Mouse (Mus musculus) adrenal gland, postnatal 4 days (tissue): ENCODE results near the gene Zfand6. TPM values are rescaled to one million over a fixed set of nuclear protein-coding genes. Genes with fewer than 3 reads are reported as not detected.

Experiments used
- DNase-seq, 2 experiments: peaks; one replicate each; pipeline ENCODE4 v3.0.0; 2021 to 2022; ENCODE audit warnings: low spot score in 2 of 2, mixed read lengths in 2 of 2
- long read RNA-seq, 2 experiments: library from polyadenylated mRNA; stranded (forward); transcript quantifications; one replicate each; pipeline ENCODE4 v2.0.0; 2021
- total RNA-seq, 2 experiments: library from RNA; stranded (reverse); gene quantifications; 2 replicates each; pipeline ENCODE4 v1.2.3; 2021

Gene Zfand6
- 100 to 1,000 TPM; 101 to 113 TPM for total RNA-seq
- long read RNA-seq, experiment 1, transcript Zfand6-202 (7 exons, 1,538 nt): minor isoform, 15 of 71 reads
- long read RNA-seq, experiment 1, transcript Zfand6-208 (7 exons, 2,955 nt): major isoform, 31 of 71 reads
- long read RNA-seq, experiment 1, partial matches to known transcripts: 0 of 71 reads
- long read RNA-seq, experiment 1, other reads (novel, unspliced or antisense): 17 of 71 reads
- long read RNA-seq, experiment 2, transcript Zfand6-202 (7 exons, 1,538 nt): minor isoform, 24 of 131 reads
- long read RNA-seq, experiment 2, transcript Zfand6-208 (7 exons, 2,955 nt): major isoform, 61 of 131 reads
- long read RNA-seq, experiment 2, partial matches to known transcripts: 1 of 131 reads
- long read RNA-seq, experiment 2, other reads (novel, unspliced or antisense): 39 of 131 reads

DNA sequence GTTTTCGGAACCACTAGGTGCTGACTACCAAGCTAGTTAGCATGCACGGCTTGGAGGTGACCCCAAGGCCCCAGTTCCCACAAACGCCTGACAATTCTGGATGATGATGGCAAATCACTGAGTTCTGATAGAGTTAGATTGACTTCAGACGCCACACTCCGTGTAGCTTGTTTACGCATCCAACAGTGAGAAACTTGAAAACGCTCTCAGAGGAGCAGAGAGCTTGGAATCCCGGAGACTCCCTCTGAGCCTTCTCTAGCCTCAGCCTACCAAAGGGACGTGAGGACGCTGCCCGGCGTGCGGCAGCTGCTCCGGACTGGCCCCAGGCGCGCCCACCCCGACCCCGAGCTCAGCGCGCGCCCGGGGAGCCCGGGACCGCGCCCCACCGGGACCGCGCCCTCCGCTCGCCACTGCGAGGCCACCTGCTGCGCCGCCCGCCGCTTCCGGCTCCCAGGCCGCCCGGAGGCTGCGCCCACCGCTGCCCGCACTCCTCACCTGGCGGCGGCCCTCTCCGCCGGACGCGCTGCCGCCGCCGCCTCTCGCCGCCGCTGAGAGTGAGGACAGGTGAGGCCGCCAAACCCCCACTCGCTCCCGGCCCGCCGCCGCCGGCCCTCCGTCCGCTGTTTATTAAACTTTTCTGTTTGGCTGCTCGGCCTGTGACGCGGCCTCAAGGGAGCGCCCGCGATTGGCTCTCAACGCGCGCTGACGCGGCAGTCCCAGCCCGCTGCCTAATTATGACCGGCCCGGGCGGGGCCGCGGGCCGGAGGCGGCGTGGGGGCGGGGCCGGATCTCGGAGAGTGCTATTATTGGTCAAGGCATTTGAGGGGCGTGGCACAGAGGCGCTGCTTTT, at the start of gene Zfand6:
TSS of gene Zfand6 (minus strand) at position 709 of the 850 bp plus-strand sequence.
- DNase-seq: peak; percentile 91 to 98

DNA sequence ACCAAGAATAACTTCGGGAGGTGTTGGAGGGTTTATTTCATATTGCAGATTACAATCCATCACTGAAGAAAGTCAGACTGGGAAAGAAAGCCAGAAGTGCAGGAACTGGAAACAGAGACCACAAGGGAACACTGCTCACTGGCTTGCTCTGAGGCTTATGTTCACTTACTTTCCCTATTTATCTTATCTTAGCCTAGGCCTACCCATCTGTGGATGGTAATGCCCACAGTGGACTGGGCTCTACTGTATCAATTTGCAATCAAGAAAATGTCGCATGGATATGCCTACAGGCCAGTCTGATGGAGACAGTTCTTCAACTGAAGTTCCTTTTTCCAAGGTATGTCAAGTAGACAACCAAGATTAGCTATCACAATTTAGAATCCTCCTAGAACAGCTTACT, 47.0 kb upstream of the Zfand6 start:
- no peak for DNase-seq

DNA sequence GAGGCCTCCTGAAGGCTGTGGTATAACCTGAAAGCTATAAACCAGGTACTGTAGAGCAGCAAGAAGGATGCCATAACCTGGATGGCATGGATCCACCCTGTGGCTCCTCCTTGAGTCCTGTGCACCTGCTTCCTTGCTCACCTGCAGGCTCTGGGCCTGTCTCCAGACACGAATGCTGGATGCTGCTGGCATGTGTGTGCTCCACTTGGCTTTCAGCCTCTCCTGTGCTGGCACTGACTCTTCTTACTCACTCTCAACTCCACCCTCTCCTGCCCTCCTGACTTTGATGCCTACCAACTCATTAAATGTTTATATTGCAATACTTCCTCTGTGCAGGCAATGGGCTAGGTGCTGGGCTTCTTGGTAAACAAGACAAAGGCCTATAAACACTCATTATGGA, 43.3 kb upstream of the Zfand6 start:
- DNase-seq: no peak

DNA sequence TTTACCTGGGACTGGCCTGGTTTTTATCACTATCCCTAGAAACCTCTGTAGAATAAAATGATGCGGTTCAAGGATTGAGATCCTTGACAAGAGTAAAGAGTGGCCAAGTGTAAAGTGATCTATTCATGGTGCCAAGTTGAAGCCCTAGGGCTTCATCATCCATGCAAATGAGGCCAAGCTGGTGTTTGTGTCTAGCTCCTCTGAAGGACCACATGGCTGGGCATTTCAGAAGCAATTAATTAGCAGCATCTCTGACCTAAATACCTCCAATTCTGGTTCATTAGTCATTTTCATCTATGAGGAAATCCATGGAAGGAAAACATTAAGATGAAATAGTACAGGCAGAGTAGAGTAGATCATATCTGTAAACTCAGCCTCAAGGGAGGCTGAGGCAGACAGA, 42.3 kb upstream of the Zfand6 start:
- no peak for DNase-seq

DNA sequence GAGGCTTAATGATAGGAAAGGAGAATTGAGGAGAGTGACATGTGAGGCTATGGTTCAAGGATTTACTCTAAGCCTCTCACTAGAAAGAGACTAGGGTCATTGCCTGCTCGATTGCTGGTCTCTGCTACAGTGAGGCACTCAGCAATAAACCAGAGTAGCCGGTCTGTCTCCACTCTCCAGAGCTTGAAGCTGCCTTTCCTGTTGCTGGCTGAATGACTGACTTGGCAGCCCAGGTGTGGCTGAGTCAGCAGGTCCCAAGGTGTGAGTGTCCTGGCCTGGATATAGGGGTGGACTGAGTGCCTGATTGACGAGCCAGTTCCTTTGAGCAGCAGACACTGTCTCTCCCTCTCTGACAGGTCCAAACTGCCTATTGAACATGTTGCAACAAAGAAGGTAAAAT, 41.3 kb upstream of the Zfand6 start:
- DNase-seq: no peak

DNA sequence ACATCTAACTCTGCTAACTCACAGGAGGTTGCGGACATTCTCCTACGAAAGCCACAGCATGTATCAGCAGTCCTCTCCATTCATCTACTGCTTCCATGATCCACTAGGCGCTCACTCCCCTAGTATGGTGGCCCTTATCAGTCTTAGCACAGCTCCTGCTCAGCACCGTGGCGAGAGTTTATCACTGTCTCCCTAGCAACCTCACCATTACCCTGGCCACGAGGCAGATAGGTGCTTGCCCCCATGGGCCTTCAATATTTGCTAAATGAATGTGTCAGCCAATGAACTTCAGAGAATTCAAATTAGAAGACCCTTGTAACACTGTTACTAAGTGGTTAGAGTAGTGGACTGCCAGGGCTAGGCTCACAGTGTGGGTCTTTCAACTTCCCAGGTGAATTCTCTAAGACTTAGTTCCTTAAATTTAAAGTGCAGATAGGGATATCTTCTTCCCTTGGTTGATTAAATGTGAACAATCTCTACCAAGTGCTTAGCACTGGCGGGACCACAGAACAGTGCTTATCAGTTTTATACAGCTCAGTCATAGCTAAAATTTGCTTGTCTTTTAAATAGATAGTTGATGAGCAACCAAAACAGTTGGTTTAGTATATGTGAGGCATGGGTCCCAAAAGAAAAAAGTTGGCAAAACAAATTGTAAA, 33.2 kb upstream of the Zfand6 start:
- no peak for DNase-seq

DNA sequence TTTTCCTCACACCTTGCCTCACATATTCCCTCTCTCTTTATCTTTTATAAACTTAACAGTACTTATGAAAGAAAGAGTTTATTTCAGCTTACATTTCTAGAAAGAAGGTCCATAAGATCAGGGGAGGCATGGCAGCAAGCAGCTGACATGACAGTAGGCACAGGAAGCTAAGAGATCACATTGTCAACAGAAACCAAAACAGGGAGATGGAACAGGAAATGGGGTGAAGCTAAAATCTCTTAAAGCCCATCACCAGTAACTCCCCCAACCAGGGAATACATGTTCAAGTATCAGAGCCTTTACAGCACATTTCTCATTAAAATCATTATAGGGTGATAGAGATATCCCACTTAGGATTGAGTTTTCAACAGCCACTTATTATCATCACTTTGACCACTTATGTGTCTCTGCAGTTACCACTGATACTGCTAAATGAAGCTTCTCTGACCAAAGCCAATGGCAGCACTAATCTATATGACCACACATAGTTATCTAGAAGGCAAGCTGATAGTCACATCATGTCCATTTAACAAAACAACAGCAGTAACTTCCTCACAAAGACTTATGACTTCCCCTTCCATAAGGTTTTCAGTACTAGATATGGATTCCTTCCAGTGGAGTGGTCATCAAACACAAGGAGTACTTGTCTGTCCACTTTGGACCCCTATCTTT, 20.7 kb upstream of the Zfand6 start:
- no peak for DNase-seq

DNA sequence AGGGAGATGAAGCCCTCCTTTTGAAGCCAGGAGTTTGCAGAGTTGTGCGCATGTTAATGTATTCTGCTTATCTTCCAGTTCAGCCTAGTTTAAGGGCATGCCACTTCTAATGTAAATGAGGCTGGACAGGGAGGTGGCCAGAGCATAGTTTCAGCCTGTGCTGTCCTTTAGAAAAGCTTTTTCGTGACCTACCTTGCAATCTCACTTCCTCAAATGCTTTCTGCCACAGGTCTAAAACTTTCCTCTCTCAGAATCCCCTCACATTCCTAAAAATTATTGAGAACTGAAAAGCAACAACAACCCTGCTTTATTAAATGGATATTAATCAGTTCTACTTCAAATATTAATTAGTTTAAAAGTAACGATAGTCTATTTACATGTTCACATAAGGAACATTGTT, 17.1 kb upstream of the Zfand6 start:
- no peak for DNase-seq

DNA sequence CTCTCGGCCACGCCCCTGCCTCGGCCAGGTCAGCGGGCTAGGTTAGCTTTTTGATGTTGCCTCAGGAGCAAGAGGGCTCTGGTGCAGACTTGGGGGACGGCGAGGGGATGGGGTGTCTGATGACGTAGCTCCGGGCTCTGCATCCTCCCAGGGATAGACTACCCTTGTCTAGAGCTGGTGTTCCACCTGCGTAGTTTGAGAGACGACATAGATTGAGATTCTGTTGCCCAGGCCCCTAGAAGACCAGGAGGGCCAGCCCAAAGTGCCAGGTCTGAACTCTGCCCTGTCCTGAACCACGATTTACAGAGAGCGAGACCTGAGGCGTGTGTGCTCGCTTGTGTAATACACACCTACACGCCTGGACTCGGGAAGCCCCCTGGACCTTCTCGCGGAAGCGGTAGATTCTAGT, 346 bp upstream of the Zfand6 start:
- DNase-seq: no peak

DNA sequence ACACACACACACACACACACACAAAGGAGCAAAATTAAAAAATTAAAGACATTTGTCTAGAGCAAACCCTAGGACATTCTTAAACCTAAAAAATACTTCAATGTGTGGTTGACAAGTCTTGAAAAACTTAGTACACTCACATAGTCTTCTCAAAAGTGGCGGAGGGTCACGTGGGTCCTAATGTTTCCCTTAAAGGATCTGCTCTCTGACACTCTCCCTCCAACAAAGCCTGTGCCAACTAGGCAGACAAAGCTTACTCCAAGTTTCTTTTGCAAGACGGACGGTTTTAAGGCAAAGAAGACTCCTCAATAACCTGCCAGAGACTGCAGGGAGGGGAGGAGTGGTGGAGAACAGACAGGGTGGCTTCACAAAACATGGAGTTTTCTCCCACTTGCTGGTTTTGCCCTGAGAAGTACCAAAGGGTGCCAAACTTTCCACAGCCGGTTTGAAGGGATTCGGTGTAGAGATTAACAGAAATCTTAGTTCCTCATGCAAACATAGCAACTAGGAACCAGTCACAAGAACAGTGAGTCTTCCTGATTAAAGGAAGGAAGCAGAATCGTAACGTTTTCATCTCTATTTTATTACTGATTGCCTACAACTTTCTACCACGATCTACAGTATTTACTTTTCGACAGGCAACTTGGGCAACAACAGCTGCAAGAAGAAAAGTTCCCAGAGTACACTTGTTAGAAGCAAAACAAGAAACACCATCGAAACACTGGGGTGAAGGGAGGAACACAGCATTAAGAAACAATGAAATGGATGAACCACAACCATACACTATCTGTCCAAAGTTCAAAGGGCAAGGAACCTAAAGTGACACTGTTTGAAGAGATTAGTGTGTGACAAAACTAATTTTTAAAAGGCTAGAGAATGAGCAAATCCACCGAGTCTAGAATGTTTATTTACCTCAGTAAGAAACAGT, 1.8 kb downstream of the Zfand6 start:
- no peak for DNase-seq

DNA sequence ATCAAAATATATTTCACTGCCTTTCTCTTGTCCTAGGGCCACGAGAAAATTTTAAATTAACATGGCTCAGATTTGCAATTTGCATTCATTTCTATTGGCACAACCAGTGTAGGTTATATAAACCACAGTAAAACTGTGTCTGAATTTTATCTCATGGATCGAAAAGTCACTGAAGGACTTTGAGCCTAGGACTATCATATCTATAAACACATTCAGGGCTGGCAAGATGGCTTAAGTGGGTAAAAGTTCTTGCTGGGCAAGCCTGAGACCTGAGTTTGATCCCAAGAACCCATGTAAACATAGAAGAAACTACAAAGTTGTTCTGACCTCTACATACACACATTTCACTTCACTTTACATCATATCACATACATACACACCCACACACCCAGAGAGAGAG, 3.4 kb downstream of the Zfand6 start:
- no peak for DNase-seq

DNA sequence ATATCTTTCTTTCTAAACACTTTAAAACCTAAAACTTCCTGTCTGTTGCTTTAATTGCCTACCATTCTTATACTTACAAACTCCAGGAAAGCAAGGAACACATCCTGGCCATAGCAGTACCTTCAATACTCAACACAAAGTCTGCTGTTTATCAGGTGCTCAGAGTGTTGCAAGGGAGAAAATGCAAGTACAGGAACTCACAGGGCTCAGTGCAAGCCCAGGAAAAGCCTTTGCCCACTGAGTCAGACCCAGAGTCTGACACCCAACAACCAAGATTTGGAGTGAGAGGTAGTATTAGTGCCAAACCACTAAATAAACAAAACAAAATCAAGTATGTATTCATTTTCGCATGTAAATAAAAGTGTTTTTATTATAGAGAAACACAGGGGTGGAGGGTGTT, 5.1 kb downstream of the Zfand6 start:
- no peak for DNase-seq

DNA sequence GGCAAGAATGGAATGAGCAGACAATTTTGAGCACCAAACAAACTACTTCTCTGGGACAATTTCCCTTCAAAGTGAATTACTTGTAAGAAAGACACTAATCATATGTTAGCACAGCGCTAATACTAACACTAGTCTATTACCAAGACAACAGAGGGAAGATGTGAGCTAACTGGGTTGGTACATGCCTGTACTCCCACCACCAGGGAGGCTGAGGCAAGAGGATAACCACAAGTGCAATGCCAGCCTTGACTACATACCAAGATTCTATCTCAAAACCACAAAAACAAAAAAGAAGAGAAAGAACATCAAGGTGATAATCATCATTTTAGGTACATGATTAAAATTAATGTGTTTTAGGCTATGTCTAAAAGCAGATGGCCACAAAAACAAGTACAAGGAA, 8.2 kb downstream of the Zfand6 start:
- no peak for DNase-seq

DNA sequence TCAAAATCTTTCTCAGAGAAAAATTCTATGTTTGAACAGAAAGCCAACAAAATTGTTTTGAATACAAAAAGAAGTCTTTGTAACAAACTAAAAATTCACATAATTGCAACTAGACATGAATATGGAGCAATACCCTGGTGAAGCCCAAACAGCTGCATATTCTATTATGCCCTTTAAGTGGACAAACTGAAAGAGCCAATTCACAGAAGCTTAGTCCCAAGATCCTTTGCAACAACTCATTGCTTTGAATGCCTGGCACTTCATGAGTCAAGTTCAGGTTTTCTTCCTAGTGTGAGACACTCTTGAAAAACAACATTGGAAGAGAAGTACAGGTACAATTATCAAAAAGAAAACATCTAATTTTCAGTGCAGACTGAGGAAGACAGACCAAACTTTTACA, 8.8 kb downstream of the Zfand6 start:
- no peak for DNase-seq

DNA sequence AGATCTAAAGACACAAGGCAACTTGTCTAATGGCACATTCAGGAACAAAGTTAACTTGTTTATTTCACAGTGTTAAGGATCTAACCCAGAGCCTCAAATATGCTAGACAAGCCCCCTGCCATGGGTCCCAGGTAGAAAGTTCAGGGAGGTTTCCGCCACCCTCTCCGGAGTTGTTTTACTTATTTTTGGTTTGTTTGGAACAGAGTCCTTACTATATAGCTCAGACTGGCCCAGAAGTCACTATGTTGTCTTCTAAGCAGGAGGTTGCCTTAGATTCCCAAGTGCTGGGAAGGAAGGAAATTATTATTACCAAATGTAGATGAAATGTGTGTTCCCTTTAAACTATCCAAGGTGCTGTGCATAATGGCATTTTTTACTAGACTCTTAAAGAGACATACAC, 9.7 kb downstream of the Zfand6 start:
- no peak for DNase-seq

DNA sequence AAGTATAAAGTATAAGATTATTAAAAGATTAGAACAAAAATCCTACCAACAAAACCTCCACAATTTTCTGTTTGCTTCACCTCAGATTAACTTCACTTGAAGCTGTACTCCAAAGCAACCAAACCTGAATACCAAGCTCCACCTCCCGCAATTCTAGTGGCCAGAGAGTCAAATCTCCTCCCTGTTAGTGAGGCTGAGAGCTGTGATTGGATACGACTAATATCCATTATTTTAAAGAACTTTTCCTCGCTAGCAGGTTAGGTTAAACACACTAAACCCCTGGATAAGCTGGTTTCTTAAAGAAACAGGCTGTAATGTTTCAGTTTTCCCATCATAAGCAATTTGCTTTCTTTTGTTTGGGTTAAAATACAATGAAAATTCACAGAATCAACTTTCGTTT, 10.5 kb downstream of the Zfand6 start:
- peak in 1 of 2 experiments; percentile 50 for DNase-seq

DNA sequence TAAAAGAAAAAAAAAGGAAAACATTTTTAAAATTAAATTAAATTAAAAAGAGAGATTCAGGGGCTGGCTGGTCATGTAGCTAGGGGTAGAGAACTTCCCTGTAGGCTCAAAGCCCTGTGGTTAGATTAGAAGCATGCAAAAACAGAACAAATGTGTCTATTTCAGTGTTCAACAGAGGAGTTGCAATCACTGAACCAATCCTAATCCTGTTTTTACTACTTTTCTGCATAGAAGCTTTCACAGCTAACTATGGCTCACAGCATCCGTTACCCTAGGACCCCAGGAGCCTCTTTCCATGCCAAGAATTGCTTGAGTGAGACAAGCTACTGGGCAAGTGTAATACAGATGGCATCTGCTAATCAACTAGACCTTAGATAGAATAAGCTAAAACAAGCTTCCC, 16.7 kb downstream of the Zfand6 start:
- DNase-seq: no peak

DNA sequence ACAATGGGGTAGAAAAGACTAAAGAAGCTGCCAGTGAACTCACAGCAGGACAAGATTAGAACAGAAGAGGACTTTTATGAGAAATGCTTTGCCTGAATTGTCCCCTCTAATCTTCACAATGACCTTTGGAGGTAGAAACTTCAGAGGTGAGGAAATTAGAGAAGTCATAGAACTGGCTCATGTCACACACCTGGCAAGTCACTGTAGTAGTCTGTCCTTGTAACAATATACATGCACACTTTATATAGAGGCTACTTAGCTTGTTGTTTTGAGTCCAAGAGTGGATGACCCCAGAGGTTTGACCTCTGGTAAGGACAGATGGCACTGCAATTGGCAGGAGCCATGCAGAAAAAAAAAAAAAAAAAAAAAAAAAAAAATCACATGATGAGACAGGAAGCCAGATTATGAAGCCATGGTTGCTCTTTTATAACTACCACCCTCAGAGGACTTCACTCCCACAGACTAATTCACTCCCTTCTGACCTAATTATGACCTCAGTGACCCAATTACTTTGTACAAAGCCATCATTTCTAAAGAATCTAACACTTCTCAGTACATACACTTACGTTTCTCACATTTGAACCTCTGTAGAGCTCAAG, 20.1 kb downstream of the Zfand6 start:
- no peak for DNase-seq

DNA sequence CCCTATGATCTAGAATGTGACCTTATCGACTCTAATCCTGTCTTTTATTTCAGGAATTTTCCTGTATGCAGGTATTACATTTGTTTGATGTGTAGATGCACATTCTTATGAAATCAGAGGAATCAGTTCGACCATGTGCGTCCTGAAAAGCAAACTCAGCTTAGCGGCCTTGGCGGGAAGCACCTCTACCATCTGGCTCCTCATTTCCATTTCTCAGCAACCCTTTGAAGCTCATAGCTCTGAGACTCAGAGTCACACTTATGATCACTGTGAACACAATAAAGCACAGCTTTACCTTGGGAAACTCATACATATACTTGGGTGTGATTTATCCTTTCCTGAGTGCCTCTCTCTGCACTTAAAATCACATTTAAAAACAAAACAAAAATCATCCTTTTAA, 21.8 kb downstream of the Zfand6 start:
- no peak for DNase-seq

DNA sequence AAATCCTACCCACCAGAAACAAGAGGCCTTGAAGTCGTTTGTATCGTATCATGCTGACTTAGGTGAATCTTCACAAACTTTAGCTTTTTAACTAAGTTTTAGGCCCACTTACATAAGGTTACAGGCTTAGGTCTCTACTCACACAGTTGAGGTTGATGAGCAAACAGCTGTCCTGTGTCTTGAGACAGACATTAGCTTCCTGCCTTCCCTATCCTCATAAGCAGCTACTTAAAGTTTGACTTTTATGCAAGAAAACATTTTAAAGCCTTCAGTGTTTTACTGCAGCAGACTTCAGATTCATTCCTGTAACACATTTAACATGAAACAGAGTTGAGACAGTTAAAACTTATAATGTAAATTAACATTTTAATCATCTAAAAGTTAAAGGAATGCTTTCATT, 37.0 kb downstream of the Zfand6 start:
- DNase-seq: no peak
